Mouse (Mus musculus) C2C12 (cell line): ENCODE measurements at regions not wholly inside any gene's neighbourhood (a gene's known extent, or its start where the extent isn't known, plus 50 kb on each side); places are given as distances from the start of the nearest gene placed in this dataset.

Experiments used
- CEBPB ChIP-seq: IDR thresholded peaks from one replicate; pipeline ENCODE4 v1.6.1; 2011; ENCODE audit warnings: low read depth, mild to moderate bottlenecking, control low read depth, moderate library complexity
- CTCF ChIP-seq: IDR thresholded peaks from one replicate; pipeline ENCODE4 v1.5.1; 2011; ENCODE audit not compliant: control insufficient read depth, insufficient read depth, insufficient read length
- FOSL1 ChIP-seq: IDR thresholded peaks from one replicate; pipeline ENCODE4 v1.8.0; 2011; ENCODE audit warnings: mild to moderate bottlenecking, low read length; ENCODE audit not compliant: poor library complexity, insufficient read depth, severe bottlenecking
- MAX ChIP-seq: IDR thresholded peaks from one replicate; pipeline ENCODE4 v1.6.1; 2011; ENCODE audit warnings: mild to moderate bottlenecking, control low read depth
- MYOD1 ChIP-seq: IDR thresholded peaks from one replicate; pipeline ENCODE4 v1.6.1; 2011; ENCODE audit warnings: low read depth; ENCODE audit not compliant: control insufficient read depth, insufficient read length
- MYOG ChIP-seq: IDR thresholded peaks from one replicate; pipeline ENCODE4 v1.6.1; 2011; ENCODE audit not compliant: control insufficient read depth, insufficient read length; ENCODE audit errors: extremely low read depth
- USF1 ChIP-seq: IDR thresholded peaks from one replicate; pipeline ENCODE4 v1.6.1; 2011; ENCODE audit warnings: low read depth, mild to moderate bottlenecking, control low read depth, moderate library complexity

DNA sequence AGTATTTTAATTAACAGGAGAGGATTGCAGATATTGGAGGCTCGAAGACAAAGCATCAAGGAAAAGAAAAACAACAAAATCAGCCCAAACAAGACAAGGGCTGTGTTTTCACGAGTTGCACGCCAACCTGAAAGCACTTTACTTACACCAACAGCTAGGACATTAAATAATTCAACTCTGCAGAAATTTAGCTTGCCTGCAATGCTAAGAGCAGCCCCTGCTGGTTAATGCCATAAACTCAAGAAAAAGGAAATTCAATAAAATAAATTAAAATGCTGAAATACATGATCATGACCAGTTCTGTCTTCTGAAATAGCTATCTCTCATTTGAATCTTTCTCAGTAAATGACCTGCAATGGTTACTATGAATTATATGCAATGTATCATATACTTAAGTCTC, 271.7 kb upstream of the Robo2 start:
- TF ChIP-seq CTCF (no peak), FOSL1 (no peak), MAX (no peak), USF1 (no peak), MYOG (no peak), CEBPB (no peak), MYOD1 (no peak)
